8 mouse cellular contexts compared by ENCODE assay signal in genomic region chr6:43021967-43022366, GRCm38 (mm10).
A peak's percentile ranks its signal among the peaks of the same experiment; 100 is the strongest.
DNase-seq lines count a peak whose midpoint lies in the region; ATAC-seq and TF ChIP-seq lines count a peak whose summit lies in the region.

No protein-coding gene starts in this region.

- 14% methylated on average over 5 of the region's 5 CpGs for WGBS in embryonic facial prominence, embryonic 14.5 days

- no peak overlapping the region for H3K4me3 ChIP-seq in left cerebral cortex, adult 2 months
- H3K4me3 ChIP-seq in G1E (ENCODE audit: low read depth, low read length): no peak overlapping the region
- H3K4me3 ChIP-seq in embryonic facial prominence, embryonic 14.5 days (ENCODE audit: low read depth, low read length): no peak overlapping the region

- H3K4me1 ChIP-seq in G1E (ENCODE audit: insufficient read depth, low read depth, low read length): no peaks in the 10 kb centered on the region
- no peaks in the 10 kb centered on the region for H3K4me1 ChIP-seq in embryonic facial prominence, embryonic 14.5 days (ENCODE audit: control insufficient read depth, insufficient read depth, low read length)

- no peaks in the 10 kb centered on the region for H3K9me3 ChIP-seq in G1E (replicated peaks)
- H3K9me3 ChIP-seq in embryonic facial prominence, embryonic 14.5 days (ENCODE audit: control insufficient read depth, low read length): no peaks in the 10 kb centered on the region

- no peaks in the 10 kb centered on the region for H3K27me3 ChIP-seq in G1E (ENCODE audit: insufficient read depth, low read length)
- no peaks in the 10 kb centered on the region for H3K27me3 ChIP-seq in embryonic facial prominence, embryonic 14.5 days (replicated peaks; ENCODE audit: control insufficient read depth, insufficient read depth, low read length)

- peak; percentile 18 to 36 for DNase-seq in cerebellum, adult 18-20 months
- DNase-seq in cerebellum, adult 11 months: no peak
- no peak for DNase-seq in left cerebral cortex, adult 2 months (ENCODE audit: extremely low spot score in 1 of 2, low spot score in 2 of 2)
- DNase-seq in left cerebral cortex, adult 8-10 months (ENCODE audit: low spot score in 2 of 2): no peak
- no peak for DNase-seq in G1E (ENCODE audit: low spot score)
- peak; percentile 42 for DNase-seq in embryonic facial prominence, embryonic 14.5 days (ENCODE audit: low spot score)
- DNase-seq in telencephalon, adult 2 months (ENCODE audit: low read depth, low spot score): peak; percentile 33
- no peak for DNase-seq in thymus, postnatal 25 days

- no peak overlapping the region for H3K27ac ChIP-seq in left cerebral cortex, adult 2 months
- H3K27ac ChIP-seq in embryonic facial prominence, embryonic 14.5 days (replicated peaks; ENCODE audit: low read depth, low read length): no peak overlapping the region

- ATAC-seq in G1E (ENCODE audit: extremely low read depth, insufficient number of reproducible peaks, low FRiP score, poor library complexity, severe bottlenecking): no peak
- ATAC-seq in embryonic facial prominence, embryonic 14.5 days (ENCODE audit: low read depth): no peak

- no peak overlapping the region for H3K4me2 ChIP-seq in embryonic facial prominence, embryonic 14.5 days (ENCODE audit: low read depth, low read length)

- TF ChIP-seq CTCF in left cerebral cortex, adult 2 months (IDR thresholded peaks at IDR 0.05): peak; percentile 78
- peak; percentile 39; the same call in 1 of the 2 replicates for TF ChIP-seq CTCF in G1E (IDR thresholded peaks at IDR 0.05; ENCODE audit: low read depth, low read length)

- no peaks in the 10 kb centered on the region for H3K36me3 ChIP-seq in G1E (replicated peaks)
- H3K36me3 ChIP-seq in embryonic facial prominence, embryonic 14.5 days (ENCODE audit: control insufficient read depth, insufficient read depth, low read length): no peaks in the 10 kb centered on the region

- intact Hi-C loops in left cerebral cortex, adult 2 months (cut with DNase I): loop anchor here (2.0 to 5.0 kb wide), 3 partner anchors 55 to 310 kb away; no protein-coding TSS in a partner anchor

- H3K9ac ChIP-seq in embryonic facial prominence, embryonic 14.5 days (ENCODE audit: low read depth, low read length): no peak overlapping the region

Comparison
In these comparisons a context has a peak if more than half of its experiments do, and no peak if none do; other contexts are left out.
1. DNase-seq: peak in cerebellum, adult 18-20 months (2 of 2), embryonic facial prominence, embryonic 14.5 days (single experiment) and telencephalon, adult 2 months (single experiment); none in cerebellum, adult 11 months (single experiment), left cerebral cortex, adult 2 months (0 of 2), left cerebral cortex, adult 8-10 months (0 of 2), G1E (single experiment) and thymus, postnatal 25 days (single experiment).